In genomic region chr11:97995564-97996288, GRCm38 (mm10) we compare ENCODE assay signal across 7 mouse cellular contexts. TPM values are rescaled to one million over a fixed set of nuclear protein-coding genes. Genes with fewer than 3 reads are reported as not detected.
DNase-seq lines count a peak whose midpoint lies in the region; ATAC-seq and TF ChIP-seq lines count a peak whose summit lies in the region.

Gene Arl5c (minus strand): TSS chr11:97996181.

- WGBS in forebrain, embryonic 15.5 days: under 1% methylated on average over 25 of the region's 26 CpGs
- WGBS in hindbrain, embryonic 16.5 days: 1% methylated on average over 26 of the region's 26 CpGs
- WGBS in lung, embryonic 14.5 days: 1% methylated on average over 26 of the region's 26 CpGs
- WGBS in neural tube, embryonic 15.5 days: 3% methylated on average over 26 of the region's 26 CpGs

- peak within 1 kb of the TSS; percentile 33; the same call in 1 of the 2 replicates for H3K9ac ChIP-seq in ES-E14 (ENCODE audit: insufficient read depth, low read depth, low read length, poor library complexity, severe bottlenecking)
- H3K9ac ChIP-seq in forebrain, embryonic 15.5 days (replicated peaks): peak within 1 kb of the TSS; percentile 42
- peak within 1 kb of the TSS; percentile 55 for H3K9ac ChIP-seq in hindbrain, embryonic 16.5 days (ENCODE audit: low read depth, low read length)
- peak within 1 kb of the TSS; percentile 49 for H3K9ac ChIP-seq in lung, embryonic 14.5 days
- H3K9ac ChIP-seq in neural tube, embryonic 15.5 days (replicated peaks): peak within 1 kb of the TSS; percentile 37

- peak; percentile 87 for DNase-seq in CD4-positive, CD25-positive, alpha-beta regulatory T cell, adult 2 months (ENCODE audit: low read depth, low spot score)
- DNase-seq in ES-E14 (ENCODE audit: low read depth, low spot score): no peak
- DNase-seq in lung, embryonic 14.5 days: peak; percentile 78
- DNase-seq in layer of hippocampus, adult 9-11 months: no peak

- H3K4me1 ChIP-seq in ES-E14 (ENCODE audit: control insufficient read depth in 2 of 2, insufficient read depth in 2 of 2, low read length in 2 of 2, poor library complexity in 1 of 2): peaks cover 0 to 4% of the 10 kb centered on the region in 2 experiments; a peak in 2 of 4 replicates
- peaks cover 17% of the 10 kb centered on the region for H3K4me1 ChIP-seq in forebrain, embryonic 15.5 days
- H3K4me1 ChIP-seq in hindbrain, embryonic 16.5 days (ENCODE audit: control insufficient read depth, insufficient read depth, low read depth, low read length): peaks cover 6% of the 10 kb centered on the region
- 0 out of 2 replicates have a peak, but pooled peaks cover 9% of the 10 kb centered on the region for H3K4me1 ChIP-seq in lung, embryonic 14.5 days (ENCODE audit: insufficient read depth)
- H3K4me1 ChIP-seq in neural tube, embryonic 15.5 days: peaks cover 22% of the 10 kb centered on the region

- H3K4me3 ChIP-seq in ES-E14 (ENCODE audit: insufficient read depth in 1 of 2, low read depth in 1 of 2, low read length in 2 of 2, poor library complexity in 1 of 2, severe bottlenecking in 1 of 2): peak within 1 kb of the TSS; percentile 65 to 79
- H3K4me3 ChIP-seq in forebrain, embryonic 15.5 days: peak within 1 kb of the TSS; percentile 45
- peak within 1 kb of the TSS; percentile 45 for H3K4me3 ChIP-seq in hindbrain, embryonic 16.5 days (ENCODE audit: low read length)
- H3K4me3 ChIP-seq in lung, embryonic 14.5 days (ENCODE audit: low read depth, low read length): peak within 1 kb of the TSS; percentile 51
- H3K4me3 ChIP-seq in neural tube, embryonic 15.5 days (replicated peaks): peak within 1 kb of the TSS; percentile 44

- H3K36me3 ChIP-seq in ES-E14 (ENCODE audit: control insufficient read depth, insufficient read depth, low read length, poor library complexity, severe bottlenecking): no peaks in the 10 kb centered on the region
- no peaks in the 10 kb centered on the region for H3K36me3 ChIP-seq in forebrain, embryonic 15.5 days
- H3K36me3 ChIP-seq in hindbrain, embryonic 16.5 days (ENCODE audit: control insufficient read depth, insufficient read depth, low read length): no peaks in the 10 kb centered on the region
- H3K36me3 ChIP-seq in lung, embryonic 14.5 days (ENCODE audit: insufficient read depth): no peaks in the 10 kb centered on the region
- H3K36me3 ChIP-seq in neural tube, embryonic 15.5 days: no peaks in the 10 kb centered on the region

- H3K27ac ChIP-seq in ES-E14 (ENCODE audit: insufficient read depth, low read depth, low read length, poor library complexity, severe bottlenecking): no peak within 1 kb of the TSS
- H3K27ac ChIP-seq in forebrain, embryonic 15.5 days (replicated peaks): no peak within 1 kb of the TSS
- H3K27ac ChIP-seq in hindbrain, embryonic 16.5 days (ENCODE audit: low read depth, low read length): no peak within 1 kb of the TSS
- H3K27ac ChIP-seq in lung, embryonic 14.5 days (ENCODE audit: low read depth): peak within 1 kb of the TSS; percentile 42; the same call in 1 of the 2 replicates
- H3K27ac ChIP-seq in neural tube, embryonic 15.5 days (replicated peaks): no peak within 1 kb of the TSS; the same call in 1 of the 2 replicates

- no peak; the same call in 1 of the 2 replicates for ATAC-seq in forebrain, embryonic 15.5 days (replicated peaks)
- ATAC-seq in hindbrain, embryonic 16.5 days: 0 out of 2 replicates have a peak, but pooled peaks have one; percentile 34
- peak; percentile 73; the same call in 1 of the 2 replicates for ATAC-seq in lung, embryonic 14.5 days (ENCODE audit: insufficient read depth)
- 0 out of 2 replicates have a peak, but pooled peaks have one; percentile 33 for ATAC-seq in neural tube, embryonic 15.5 days (ENCODE audit: low FRiP score)

- H3K4me2 ChIP-seq in forebrain, embryonic 15.5 days (replicated peaks): peak within 1 kb of the TSS; percentile 91
- peak within 1 kb of the TSS; percentile 84 for H3K4me2 ChIP-seq in hindbrain, embryonic 16.5 days (ENCODE audit: low read length)
- peak within 1 kb of the TSS; percentile 95 for H3K4me2 ChIP-seq in lung, embryonic 14.5 days
- H3K4me2 ChIP-seq in neural tube, embryonic 15.5 days: peak within 1 kb of the TSS; percentile 87

- in situ Hi-C loops in ES-E14 (cut with MboI; ENCODE audit: low sequenced_read_pairs in 2 of 2, unreplicated experiment in 2 of 2): no loop called here

- TF ChIP-seq CTCF in lung, embryonic 14.5 days (IDR thresholded peaks at IDR 0.05; ENCODE audit: low read depth): peak; percentile 60

- H3K27me3 ChIP-seq in forebrain, embryonic 15.5 days: no peaks in the 10 kb centered on the region
- H3K27me3 ChIP-seq in hindbrain, embryonic 16.5 days (replicated peaks; ENCODE audit: control insufficient read depth, insufficient read depth, low read length): no peaks in the 10 kb centered on the region
- peaks cover 1% of the 10 kb centered on the region; the same call in 1 of the 2 replicates for H3K27me3 ChIP-seq in lung, embryonic 14.5 days (ENCODE audit: insufficient read depth, low read length)
- H3K27me3 ChIP-seq in neural tube, embryonic 15.5 days (replicated peaks): no peaks in the 10 kb centered on the region; the same call in 1 of the 2 replicates

- H3K9me3 ChIP-seq in ES-E14 (ENCODE audit: control insufficient read depth, insufficient read depth, low read depth, low read length): no peaks in the 10 kb centered on the region
- H3K9me3 ChIP-seq in forebrain, embryonic 15.5 days: no peaks in the 10 kb centered on the region
- H3K9me3 ChIP-seq in hindbrain, embryonic 16.5 days (ENCODE audit: control insufficient read depth, low read length): no peaks in the 10 kb centered on the region
- no peaks in the 10 kb centered on the region for H3K9me3 ChIP-seq in lung, embryonic 14.5 days (ENCODE audit: low read depth, low read length)
- H3K9me3 ChIP-seq in neural tube, embryonic 15.5 days (replicated peaks): no peaks in the 10 kb centered on the region

TF ChIP-seq in ES-E14, 5 proteins besides CTCF, POLR2A, EP300 and RAD21:
- TF ChIP-seq ZC3H11A (IDR thresholded peaks at IDR 0.05; ENCODE audit: borderline replicate concordance, low read depth, low read length): no peak
- no peak for TF ChIP-seq MAFK (IDR thresholded peaks at IDR 0.05; ENCODE audit: insufficient read depth, low read depth, low read length)
- TF ChIP-seq CHD2 (IDR thresholded peaks at IDR 0.05; ENCODE audit: low read depth, low read length): no peak
- no peak for TF ChIP-seq ZNF384 (IDR thresholded peaks at IDR 0.05; ENCODE audit: low read depth, low read length)

RNA-seq across cellular contexts. Expression of gene Arl5c, which starts in this region (rescaled TPM):
- 2.9 and 4.4 TPM in 2 replicates for total RNA-seq in ES-E14 (2012; rRNA removed)
- 6.9 and 7.0 TPM in 2 replicates for polyA plus RNA-seq in forebrain, embryonic 15.5 days (2015; fragmentation: Nextera tagmentation; extraction: Ambion mirVana)
- 7.3 and 7.6 TPM in 2 replicates for polyA plus RNA-seq in hindbrain, embryonic 16.5 days (2015; fragmentation: Nextera tagmentation; extraction: Ambion mirVana)
- 11.4 and 11.5 TPM in 2 replicates for polyA plus RNA-seq in lung, embryonic 14.5 days (2014; fragmentation: Nextera tagmentation; extraction: Ambion mirVana)
- 11.8 and 14.0 TPM in 2 replicates for polyA plus RNA-seq in neural tube, embryonic 15.5 days (2015; fragmentation: Nextera tagmentation; extraction: Ambion mirVana)

Comparison
In these comparisons a context has a peak if more than half of its experiments do, and no peak if none do; other contexts are left out.
1. DNase-seq: peak in CD4-positive, CD25-positive, alpha-beta regulatory T cell, adult 2 months (single experiment) and lung, embryonic 14.5 days (single experiment); none in ES-E14 (single experiment) and layer of hippocampus, adult 9-11 months (single experiment).
2. Peak in every context shown above with its lines, with median percentiles within 50 percentile points of each other: H3K4me3 ChIP-seq, H3K9ac ChIP-seq and H3K4me2 ChIP-seq.